Mouse (Mus musculus): ENCODE results near the gene Rsph14.
A peak's percentile ranks its signal among the peaks of the same experiment; 100 is the strongest.

The Rsph14 gene

GRCm38 (mm10) chr10:75032395-75032794 is at the start of gene Rsph14:
TSS of gene Rsph14 (minus strand) at chr10:75032586.
- DNase-seq (ENCODE audit: low spot score), result peak; percentile 72

GRCm38 (mm10) chr10:75078174-75079128 is 46.1 kb upstream of the Rsph14 start:
- no peak for DNase-seq (ENCODE audit: low spot score)

- DNase-seq (ENCODE audit: low spot score), result no peak
These were observed 43.3 kb upstream of the Rsph14 start for GRCm38 (mm10) chr10:75075665-75076064.

GRCm38 (mm10) chr10:75070281-75070976 is 38.0 kb upstream of the Rsph14 start:
- DNase-seq (ENCODE audit: low spot score), result no peak

GRCm38 (mm10) chr10:75068624-75069328 is 36.4 kb upstream of the Rsph14 start:
- peak; percentile 28 for DNase-seq (ENCODE audit: low spot score)

- no peak for DNase-seq (ENCODE audit: low spot score)
These were observed 35.7 kb upstream of the Rsph14 start for GRCm38 (mm10) chr10:75068086-75068485.

- DNase-seq (ENCODE audit: low spot score), result no peak
These were observed 35.1 kb upstream of the Rsph14 start for GRCm38 (mm10) chr10:75067446-75067845.

GRCm38 (mm10) chr10:75065691-75066090 is 33.3 kb upstream of the Rsph14 start:
- no peak for DNase-seq (ENCODE audit: low spot score)

- no peak for DNase-seq (ENCODE audit: low spot score)
These were observed 31.0 kb upstream of the Rsph14 start for GRCm38 (mm10) chr10:75063301-75063965.

GRCm38 (mm10) chr10:75062621-75063020 is 30.2 kb upstream of the Rsph14 start:
- DNase-seq (ENCODE audit: low spot score), result no peak

GRCm38 (mm10) chr10:75062189-75062561 is 29.8 kb upstream of the Rsph14 start:
- DNase-seq (ENCODE audit: low spot score), result peak; percentile 31

- peak; percentile 29 for DNase-seq (ENCODE audit: low spot score)
These were observed 29.2 kb upstream of the Rsph14 start for GRCm38 (mm10) chr10:75061341-75062188.

- peak; percentile 18 for DNase-seq (ENCODE audit: low spot score)
These were observed 28.5 kb upstream of the Rsph14 start for GRCm38 (mm10) chr10:75060843-75061235.

- DNase-seq (ENCODE audit: low spot score), result peak; percentile 82
These were observed 27.9 kb upstream of the Rsph14 start, which contains the start of gene Bcr for GRCm38 (mm10) chr10:75060217-75060842. TSS of gene Bcr (plus strand) at chr10:75060592.

GRCm38 (mm10) chr10:75059396-75059795 is 27.0 kb upstream of the Rsph14 start:
- DNase-seq (ENCODE audit: low spot score), result peak; percentile 78

- DNase-seq (ENCODE audit: low spot score), result peak; percentile 45
These were observed 26.5 kb upstream of the Rsph14 start for GRCm38 (mm10) chr10:75058761-75059395.

- DNase-seq (ENCODE audit: low spot score), result no peak
These were observed 25.9 kb upstream of the Rsph14 start for GRCm38 (mm10) chr10:75058336-75058735.

- no peak for DNase-seq (ENCODE audit: low spot score)
These were observed 23.9 kb upstream of the Rsph14 start for GRCm38 (mm10) chr10:75056255-75056654.

GRCm38 (mm10) chr10:75055672-75056071 is 23.3 kb upstream of the Rsph14 start:
- no peak for DNase-seq (ENCODE audit: low spot score)

- peak; percentile 18 for DNase-seq (ENCODE audit: low spot score)
These were observed 21.7 kb upstream of the Rsph14 start for GRCm38 (mm10) chr10:75054125-75054524.
